Mouse (Mus musculus): ENCODE data around the gene Palm. TPM values are rescaled to one million over a fixed set of nuclear protein-coding genes. Genes with fewer than 3 reads are reported as not detected.
A peak's percentile ranks its signal among the peaks of the same experiment; 100 is the strongest.

The Palm gene
- polyA plus RNA-seq, 1 experiment from 2014 or later, result 132 TPM

- Histone ChIP-seq H3K9me3 (no peaks in the 10 kb centered on the region), H3K9ac (no peak overlapping the region), H3K4me2 (replicated peaks) (no peak overlapping the region), H3K4me3 (no peak overlapping the region), H3K27me3 (no peaks in the 10 kb centered on the region), H3K4me1 (no peaks in the 10 kb centered on the region), H3K36me3 (no peaks in the 10 kb centered on the region), H3K27ac (no peak overlapping the region)
- 26% methylated on average over 9 of the region's 9 CpGs for WGBS
- ATAC-seq (ENCODE audit: insufficient number of reproducible peaks, insufficient read depth, low FRiP score, low TSS enrichment), result no peak; the same call in 1 of the 2 replicates
Measured at GRCm38 (mm10) chr10:79834769-79835398, 41.5 kb downstream of the Palm start.

GRCm38 (mm10) chr10:79836918-79837317 lies 43.5 kb downstream of the Palm start:
- Histone ChIP-seq H3K9ac (no peak overlapping the region), H3K27ac (no peak overlapping the region), H3K36me3 (no peaks in the 10 kb centered on the region), H3K4me2 (replicated peaks) (no peak overlapping the region), H3K27me3 (no peaks in the 10 kb centered on the region), H3K4me3 (no peak overlapping the region), H3K4me1 (peaks cover 13% of the 10 kb centered on the region), H3K9me3 (no peaks in the 10 kb centered on the region)
- ATAC-seq (ENCODE audit: insufficient number of reproducible peaks, insufficient read depth, low FRiP score, low TSS enrichment), result no peak
- WGBS, result 91% methylated on average over 3 of the region's 3 CpGs

GRCm38 (mm10) chr10:79838151-79838550 lies 44.8 kb downstream of the Palm start:
- Histone ChIP-seq H3K4me1 (peaks cover 19% of the 10 kb centered on the region), H3K4me2 (replicated peaks) (no peak overlapping the region), H3K4me3 (no peak overlapping the region), H3K9ac (no peak overlapping the region), H3K36me3 (no peaks in the 10 kb centered on the region), H3K9me3 (no peaks in the 10 kb centered on the region), H3K27me3 (no peaks in the 10 kb centered on the region), H3K27ac (no peak overlapping the region)
- ATAC-seq (ENCODE audit: insufficient number of reproducible peaks, insufficient read depth, low FRiP score, low TSS enrichment), result no peak
- 50% methylated on average over 2 of the region's 2 CpGs for WGBS

GRCm38 (mm10) chr10:79840091-79840490 lies 46.7 kb downstream of the Palm start:
- peak overlapping the region; percentile 35; the same call in 1 of the 2 replicates for H3K4me3 ChIP-seq
- H3K4me2 ChIP-seq (replicated peaks), result peak overlapping the region; percentile 56

GRCm38 (mm10) chr10:79840644-79841551 lies 47.5 kb downstream of the Palm start:
- Histone ChIP-seq H3K4me1 (peaks cover 29% of the 10 kb centered on the region), H3K4me2 (replicated peaks) (peak overlapping the region; percentile 56), H3K9me3 (no peaks in the 10 kb centered on the region), H3K9ac (peak overlapping the region; percentile 40; the same call in 1 of the 2 replicates), H3K27ac (peak overlapping the region; percentile 93), H3K27me3 (no peaks in the 10 kb centered on the region), H3K4me3 (peak overlapping the region; percentile 35), H3K36me3 (no peaks in the 10 kb centered on the region)
- peak; percentile 94 for ATAC-seq (ENCODE audit: insufficient number of reproducible peaks, insufficient read depth, low FRiP score, low TSS enrichment)
- under 1% methylated on average over 23 of the region's 24 CpGs for WGBS

More at GRCm38 (mm10) chr10:79840091-79840490, 46.7 kb downstream of the Palm start:
- H3K9me3 ChIP-seq, result no peaks in the 10 kb centered on the region
- 0 out of 2 replicates have a peak overlapping the region, but pooled peaks have one; percentile 38 for H3K9ac ChIP-seq
- H3K27ac ChIP-seq, result peak overlapping the region; percentile 93
- 94% methylated on average over 3 of the region's 3 CpGs for WGBS
- peaks cover 29% of the 10 kb centered on the region for H3K4me1 ChIP-seq
- no peaks in the 10 kb centered on the region for H3K27me3 ChIP-seq
- ATAC-seq (ENCODE audit: insufficient number of reproducible peaks, insufficient read depth, low FRiP score, low TSS enrichment), result no peak
- no peaks in the 10 kb centered on the region for H3K36me3 ChIP-seq

GRCm38 (mm10) chr10:79842322-79842721 lies 49.0 kb downstream of the Palm start:
- Histone ChIP-seq H3K4me2 (replicated peaks) (no peak overlapping the region), H3K9ac (no peak overlapping the region), H3K36me3 (no peaks in the 10 kb centered on the region), H3K9me3 (no peaks in the 10 kb centered on the region), H3K4me1 (peaks cover 29% of the 10 kb centered on the region), H3K4me3 (no peak overlapping the region), H3K27ac (peak overlapping the region; percentile 1; the same call in 1 of the 2 replicates), H3K27me3 (no peaks in the 10 kb centered on the region)
- ATAC-seq (ENCODE audit: insufficient number of reproducible peaks, insufficient read depth, low FRiP score, low TSS enrichment), result no peak
- WGBS, result 77% methylated on average over 3 of the region's 3 CpGs

GRCm38 (mm10) chr10:79843476-79843875 lies 50.1 kb downstream of the Palm start:
- ATAC-seq (ENCODE audit: insufficient number of reproducible peaks, insufficient read depth, low FRiP score, low TSS enrichment), result no peak
- 61% methylated on average over 6 of the region's 6 CpGs for WGBS
- no peak overlapping the region for H3K4me3 ChIP-seq
- peak overlapping the region; percentile 47; the same call in 1 of the 2 replicates for H3K27ac ChIP-seq
- peaks cover 29% of the 10 kb centered on the region for H3K4me1 ChIP-seq
- H3K4me2 ChIP-seq (replicated peaks), result no peak overlapping the region
- H3K9me3 ChIP-seq, result no peaks in the 10 kb centered on the region
- H3K9ac ChIP-seq, result no peak overlapping the region
- H3K27me3 ChIP-seq, result no peaks in the 10 kb centered on the region
- no peaks in the 10 kb centered on the region for H3K36me3 ChIP-seq

- Histone ChIP-seq H3K9me3 (no peaks in the 10 kb centered on the region), H3K4me2 (replicated peaks) (no peak overlapping the region), H3K36me3 (no peaks in the 10 kb centered on the region), H3K27me3 (no peaks in the 10 kb centered on the region), H3K4me1 (peaks cover 22% of the 10 kb centered on the region), H3K9ac (no peak overlapping the region), H3K4me3 (no peak overlapping the region), H3K27ac (no peak overlapping the region)
- no peak for ATAC-seq (ENCODE audit: insufficient number of reproducible peaks, insufficient read depth, low FRiP score, low TSS enrichment)
- 54% methylated on average over 5 of the region's 5 CpGs for WGBS
Measured at GRCm38 (mm10) chr10:79846553-79846952, 53.2 kb downstream of the Palm start.

GRCm38 (mm10) chr10:79849941-79850628 lies 56.7 kb downstream of the Palm start:
- no peak for ATAC-seq (ENCODE audit: insufficient number of reproducible peaks, insufficient read depth, low FRiP score, low TSS enrichment)
- H3K36me3 ChIP-seq, result no peaks in the 10 kb centered on the region
- no peak overlapping the region for H3K4me2 ChIP-seq (replicated peaks)
- H3K9me3 ChIP-seq, result no peaks in the 10 kb centered on the region
- peaks cover 22% of the 10 kb centered on the region for H3K4me1 ChIP-seq
- H3K27me3 ChIP-seq, result no peaks in the 10 kb centered on the region
- no peak overlapping the region for H3K27ac ChIP-seq
- 86% methylated on average over 8 of the region's 8 CpGs for WGBS
- H3K9ac ChIP-seq, result no peak overlapping the region
- H3K4me3 ChIP-seq, result no peak overlapping the region

GRCm38 (mm10) chr10:79851653-79852052 lies 58.3 kb downstream of the Palm start:
- Histone ChIP-seq H3K27ac (peak overlapping the region; percentile 100), H3K9ac (peak overlapping the region; percentile 53; the same call in 1 of the 2 replicates), H3K27me3 (no peaks in the 10 kb centered on the region), H3K9me3 (no peaks in the 10 kb centered on the region), H3K4me3 (0 out of 2 replicates have a peak overlapping the region, but pooled peaks have one; percentile 15), H3K4me2 (replicated peaks) (peak overlapping the region; percentile 99), H3K4me1 (peaks cover 32% of the 10 kb centered on the region), H3K36me3 (peaks cover 5% of the 10 kb centered on the region)
- 59% methylated on average over 3 of the region's 3 CpGs for WGBS
- no peak for ATAC-seq (ENCODE audit: insufficient number of reproducible peaks, insufficient read depth, low FRiP score, low TSS enrichment)

GRCm38 (mm10) chr10:79852107-79852789 lies 58.9 kb downstream of the Palm start:
- Histone ChIP-seq H3K27ac (peak overlapping the region; percentile 100), H3K4me1 (peaks cover 37% of the 10 kb centered on the region), H3K4me2 (replicated peaks) (peak overlapping the region; percentile 99), H3K27me3 (no peaks in the 10 kb centered on the region), H3K9ac (peak overlapping the region; percentile 53), H3K9me3 (no peaks in the 10 kb centered on the region), H3K36me3 (peaks cover 10% of the 10 kb centered on the region), H3K4me3 (peak overlapping the region; percentile 15; the same call in 1 of the 2 replicates)
- ATAC-seq (ENCODE audit: insufficient number of reproducible peaks, insufficient read depth, low FRiP score, low TSS enrichment), result no peak
- 34% methylated on average over 9 of the region's 9 CpGs for WGBS
